Mouse (Mus musculus) thymus, adult 2 months (tissue): Measurements from ENCODE around the gene Gm17402.

Experiments
- CTCF ChIP-seq: fragments of 200-500 bp; IDR thresholded peaks from 2 replicates; pipeline ENCODE4 v1.5.1; 2012; ENCODE audit warnings: mild to moderate bottlenecking, control low read depth, low read length, moderate library complexity, borderline replicate concordance; ENCODE audit not compliant: control insufficient read depth, poor library complexity, insufficient read depth; ENCODE audit errors: extremely low read depth
- POLR2A ChIP-seq: fragments of 200-500 bp; IDR thresholded peaks from 2 replicates; pipeline ENCODE4 v1.6.1; 2012; ENCODE audit warnings: mild to moderate bottlenecking, low read length, control low read depth, moderate library complexity; ENCODE audit not compliant: control insufficient read depth, poor library complexity, insufficient read depth; ENCODE audit errors: extremely low read depth

GRCm38 (mm10) chr3:67352763-67353149 lies 22.2 kb downstream of the Gm17402 start:
- TF ChIP-seq CTCF (no peak), POLR2A (no peak)
